Mouse (Mus musculus) forebrain, embryonic 16.5 days (tissue): ENCODE results near the gene 1700066M21Rik. TPM values are rescaled to one million over a fixed set of nuclear protein-coding genes. Genes with fewer than 3 reads are reported as not detected.
A peak's percentile ranks its signal among the peaks of the same experiment; 100 is the strongest.

Source experiments
- ATAC-seq: fragments of 200-750 bp; cut with Nextera tagmentation; 2 replicates; pipeline ENCODE4 v1.8.0; 2017; ENCODE audit warnings: mild to moderate bottlenecking, moderate library complexity
- H3K27ac ChIP-seq: fragments of 300-500 bp; sonication (generic); 2 replicates; pipeline ENCODE4 v1.5.1; 2014; ENCODE audit warnings: low read length, control low read depth
- H3K27me3 ChIP-seq: fragments of 300-500 bp; sonication (generic); replicated peaks from 2 replicates; pipeline ENCODE4 v1.6.1; 2014; ENCODE audit warnings: low read length; ENCODE audit not compliant: control insufficient read depth, insufficient read depth
- H3K36me3 ChIP-seq: fragments of 300-500 bp; sonication (generic); 2 replicates; pipeline ENCODE4 v1.6.1; 2014; ENCODE audit not compliant: control insufficient read depth, insufficient read depth
- H3K4me1 ChIP-seq: fragments of 300-500 bp; sonication (generic); replicated peaks from 2 replicates; pipeline ENCODE4 v1.6.1; 2014; ENCODE audit warnings: low read length; ENCODE audit not compliant: control insufficient read depth, insufficient read depth
- H3K4me2 ChIP-seq: fragments of 300-500 bp; sonication (generic); 2 replicates; pipeline ENCODE4 v1.6.1; 2014; ENCODE audit warnings: mild to moderate bottlenecking, low read length, control low read depth
- H3K4me3 ChIP-seq: fragments of 300-500 bp; sonication (generic); replicated peaks from 2 replicates; pipeline ENCODE4 v1.5.1; 2014; ENCODE audit warnings: mild to moderate bottlenecking, low read length, control low read depth
- H3K9ac ChIP-seq: fragments of 300-500 bp; sonication (generic); replicated peaks from 2 replicates; pipeline ENCODE4 v1.6.1; 2014; ENCODE audit warnings: low read depth, low read length, control low read depth
- H3K9me3 ChIP-seq: fragments of 300-500 bp; sonication (generic); 2 replicates; pipeline ENCODE4 v1.6.1; 2016; ENCODE audit warnings: low read length; ENCODE audit not compliant: control insufficient read depth
- WGBS: fragments of 180-500 bp; shearing (Covaris S2); extraction: QIAGEN DNeasy Blood & Tissue Kit; methylation state at CpG from one replicate; pipeline ENCODE4 v1.1.7; 2014; 5-methylcytosine and 5-hydroxymethylcytosine counted together
- polyA plus RNA-seq: library from polyadenylated mRNA; unstranded; fragments of >200 nt; fragmentation: Nextera tagmentation; extraction: Ambion mirVana; gene quantifications from 2 replicates; pipeline ENCODE4 v1.2.1, GENCODE M21; 2015

Gene 1700066M21Rik
- polyA plus RNA-seq, 1 experiment from 2014 or later, result 32.6 TPM

- no peaks in the 10 kb centered on the region for H3K9me3 ChIP-seq
- no peak for ATAC-seq
- H3K9ac ChIP-seq, result no peak overlapping the region
- H3K27ac ChIP-seq, result no peak overlapping the region
- peaks cover 10% of the 10 kb centered on the region; the same call in 1 of the 2 replicates for H3K36me3 ChIP-seq
- H3K4me2 ChIP-seq, result no peak overlapping the region
- H3K27me3 ChIP-seq, result no peaks in the 10 kb centered on the region
- peaks cover 22% of the 10 kb centered on the region for H3K4me1 ChIP-seq
- no peak overlapping the region for H3K4me3 ChIP-seq
- WGBS, result 97% methylated on average over 2 of the region's 2 CpGs
Measured at GRCm38 (mm10) chr1:57408994-57409393, 31.6 kb downstream of the 1700066M21Rik start.

- no peak overlapping the region for H3K4me2 ChIP-seq
- H3K36me3 ChIP-seq, result peaks cover 25% of the 10 kb centered on the region
- peaks cover 2% of the 10 kb centered on the region; the same call in 1 of the 2 replicates for H3K9me3 ChIP-seq
- no peak for ATAC-seq
- H3K27me3 ChIP-seq, result no peaks in the 10 kb centered on the region
- WGBS, result 82% methylated on average over 2 of the region's 2 CpGs
- H3K4me1 ChIP-seq, result peaks cover 6% of the 10 kb centered on the region
- H3K27ac ChIP-seq, result no peak overlapping the region
- H3K4me3 ChIP-seq, result no peak overlapping the region
- H3K9ac ChIP-seq, result no peak overlapping the region
Measured at GRCm38 (mm10) chr1:57413397-57413796, 36.0 kb downstream of the 1700066M21Rik start.

GRCm38 (mm10) chr1:57423696-57424095, 46.3 kb downstream of the 1700066M21Rik start:
- 0% methylated on average over 1 of the region's 1 CpGs for WGBS
- H3K4me2 ChIP-seq, result no peak overlapping the region
- H3K9me3 ChIP-seq, result no peaks in the 10 kb centered on the region
- no peak overlapping the region for H3K27ac ChIP-seq
- H3K36me3 ChIP-seq, result no peaks in the 10 kb centered on the region
- H3K4me3 ChIP-seq, result no peak overlapping the region
- H3K4me1 ChIP-seq, result peaks cover 6% of the 10 kb centered on the region; the same call in 1 of the 2 replicates
- H3K9ac ChIP-seq, result no peak overlapping the region
- no peaks in the 10 kb centered on the region for H3K27me3 ChIP-seq
- peak; percentile 65; the same call in 1 of the 2 replicates for ATAC-seq

GRCm38 (mm10) chr1:57428368-57429308, 51.2 kb downstream of the 1700066M21Rik start:
- Histone ChIP-seq H3K4me3 (peak overlapping the region; percentile 37), H3K27ac (peak overlapping the region; percentile 39), H3K4me1 (peaks cover 18% of the 10 kb centered on the region), H3K27me3 (no peaks in the 10 kb centered on the region), H3K9ac (peak overlapping the region; percentile 62), H3K9me3 (no peaks in the 10 kb centered on the region), H3K4me2 (peak overlapping the region; percentile 61), H3K36me3 (no peaks in the 10 kb centered on the region)
- ATAC-seq, result peak; percentile 95
- 27% methylated on average over 16 of the region's 16 CpGs for WGBS

GRCm38 (mm10) chr1:57429786-57430483, 52.5 kb downstream of the 1700066M21Rik start:
- Histone ChIP-seq H3K9ac (peak overlapping the region; percentile 34; the same call in 1 of the 2 replicates), H3K9me3 (no peaks in the 10 kb centered on the region), H3K36me3 (no peaks in the 10 kb centered on the region), H3K4me2 (peak overlapping the region; percentile 38), H3K4me3 (no peak overlapping the region), H3K4me1 (peaks cover 18% of the 10 kb centered on the region), H3K27ac (no peak overlapping the region), H3K27me3 (no peaks in the 10 kb centered on the region)
- peak; percentile 26 for ATAC-seq
- under 1% methylated on average over 12 of the region's 12 CpGs for WGBS

GRCm38 (mm10) chr1:57433141-57433540, 55.7 kb downstream of the 1700066M21Rik start:
- ATAC-seq, result no peak
- Histone ChIP-seq H3K9ac (no peak overlapping the region), H3K36me3 (no peaks in the 10 kb centered on the region), H3K4me1 (peaks cover 21% of the 10 kb centered on the region), H3K4me3 (no peak overlapping the region), H3K27me3 (no peaks in the 10 kb centered on the region), H3K4me2 (no peak overlapping the region), H3K9me3 (no peaks in the 10 kb centered on the region), H3K27ac (no peak overlapping the region)
- 98% methylated on average over 7 of the region's 7 CpGs for WGBS

Other genes with a start within 250 kb of the 1700066M21Rik start
- gene Maip1, start 28.7 kb downstream of the 1700066M21Rik start, polyA plus RNA-seq, result 17.7 and 18.8 TPM in 2 replicates
- gene Tyw5, start 29.5 kb downstream of the 1700066M21Rik start, polyA plus RNA-seq, result 24.3 and 25.4 TPM in 2 replicates